Mouse (Mus musculus): Measurements from ENCODE around the gene Hsd11b2.

Gene Hsd11b2

DNA sequence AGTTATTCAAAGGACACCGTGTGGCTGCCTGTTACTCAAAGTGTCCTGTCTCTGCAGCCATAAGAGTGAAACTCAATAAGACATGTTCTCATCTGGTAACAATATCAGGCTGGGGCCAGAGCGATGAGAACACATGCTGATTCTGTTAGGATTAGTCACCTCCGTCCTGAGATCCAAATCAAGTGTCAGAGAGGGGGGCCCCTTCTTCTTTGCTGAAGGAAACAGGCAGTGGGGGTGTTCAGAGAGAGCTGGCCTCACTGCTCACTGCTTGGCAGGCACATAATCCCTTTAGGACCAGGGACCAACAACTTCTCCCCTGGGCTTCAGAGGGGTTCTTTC lies 34.6 kb upstream of the Hsd11b2 start:
- DNase-seq (ENCODE audit: low read depth, low spot score) = no peak

DNA sequence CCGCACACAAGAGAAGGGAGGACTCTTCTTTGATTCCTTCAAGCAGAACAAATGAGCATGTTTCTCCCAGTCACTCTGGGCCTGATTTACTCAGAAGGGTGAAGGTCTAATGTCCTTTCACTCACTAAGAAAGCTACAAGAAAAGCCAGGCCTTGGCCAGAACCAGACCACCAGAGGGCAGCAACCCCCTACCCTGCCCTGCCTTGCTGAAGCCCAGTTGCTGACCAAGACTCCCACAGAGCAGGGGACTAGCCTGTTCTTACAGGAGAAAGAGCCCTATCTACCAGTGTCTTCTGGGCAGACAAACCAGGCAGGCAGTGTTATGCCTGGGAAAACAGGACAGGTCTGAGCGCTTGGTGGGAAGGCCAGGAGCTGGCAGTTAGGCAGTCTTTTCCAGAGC lies 34.2 kb upstream of the Hsd11b2 start:
- no peak for DNase-seq (ENCODE audit: low read depth, low spot score)

DNA sequence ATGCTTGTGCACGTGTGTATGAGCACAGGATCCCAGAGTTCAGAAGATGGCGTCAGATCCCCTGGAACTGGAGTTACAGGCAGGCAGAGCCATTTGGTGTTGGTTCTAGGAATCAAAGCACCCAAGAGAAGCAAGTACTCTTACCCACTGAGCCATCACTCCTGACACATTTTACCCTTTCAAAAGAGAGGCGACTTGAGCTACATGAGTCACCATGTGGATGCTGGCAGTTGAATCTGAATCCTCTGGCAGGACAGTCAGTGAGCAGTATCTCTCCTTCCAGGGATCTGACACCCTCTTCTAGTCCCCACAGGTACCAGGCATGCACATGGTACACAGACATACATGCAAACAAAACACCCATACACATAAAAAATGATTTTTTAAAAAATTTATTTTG lies 30.5 kb upstream of the Hsd11b2 start:
- no peak for DNase-seq (ENCODE audit: low read depth, low spot score)

DNA sequence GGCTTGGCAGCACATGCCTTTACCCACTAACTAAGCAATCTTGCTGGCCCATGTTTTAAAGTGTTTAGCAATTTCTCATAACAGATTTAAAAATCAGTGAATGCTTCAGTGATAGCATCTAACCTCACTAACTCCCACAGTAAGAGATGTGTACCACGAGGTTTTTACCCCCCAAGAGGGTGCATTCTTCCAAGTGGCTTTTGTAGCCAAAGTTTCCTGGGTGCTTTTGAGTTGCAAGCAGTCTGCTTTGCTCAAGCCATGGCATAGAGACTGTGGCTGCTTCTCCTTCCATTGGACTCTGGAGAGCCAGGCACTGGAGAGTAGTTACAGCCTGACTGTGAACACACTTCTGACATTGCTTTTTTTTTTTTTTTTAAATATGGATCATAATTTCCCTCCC lies 29.3 kb upstream of the Hsd11b2 start:
- DNase-seq (ENCODE audit: low read depth, low spot score) = no peak

DNA sequence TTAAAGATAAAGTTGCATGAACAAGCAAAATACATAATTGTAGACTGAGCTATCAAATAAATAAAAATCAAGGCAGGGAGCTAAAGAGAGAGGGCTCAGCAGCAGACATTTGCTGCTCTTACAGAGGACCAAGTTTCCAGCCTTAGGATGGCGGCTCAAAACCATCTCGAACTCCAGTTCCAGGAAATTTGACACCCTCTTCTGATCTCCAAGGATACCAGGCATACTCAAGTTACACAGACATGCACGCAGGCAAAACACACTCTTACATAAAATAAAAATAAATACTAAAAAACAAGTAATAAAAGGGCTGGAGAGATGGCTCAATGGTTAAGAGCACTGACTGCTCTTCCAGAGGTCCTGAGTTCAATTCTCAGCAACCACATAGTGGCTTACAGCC lies 25.1 kb upstream of the Hsd11b2 start:
- DNase-seq (ENCODE audit: low read depth, low spot score) = no peak

DNA sequence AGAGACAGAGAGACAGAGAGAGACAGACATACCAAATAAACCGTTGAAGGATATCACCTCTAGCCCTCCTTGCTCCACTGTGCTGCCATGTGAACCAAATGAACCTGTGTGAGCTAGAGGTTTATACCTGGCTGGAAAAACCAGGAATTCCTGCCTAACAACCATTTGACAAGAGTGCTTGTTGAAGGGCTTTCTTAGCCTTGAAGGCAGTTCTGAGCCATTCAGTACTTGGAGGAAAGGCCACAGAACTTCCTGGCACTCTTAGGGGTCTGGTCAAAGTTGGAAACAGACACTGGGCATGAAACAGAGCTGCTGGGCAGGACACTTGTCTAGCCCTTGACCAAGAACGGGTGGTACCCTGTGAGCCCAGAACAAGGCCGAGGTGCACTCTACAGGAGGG lies 24.0 kb upstream of the Hsd11b2 start:
- DNase-seq (ENCODE audit: low read depth, low spot score) = no peak

DNA sequence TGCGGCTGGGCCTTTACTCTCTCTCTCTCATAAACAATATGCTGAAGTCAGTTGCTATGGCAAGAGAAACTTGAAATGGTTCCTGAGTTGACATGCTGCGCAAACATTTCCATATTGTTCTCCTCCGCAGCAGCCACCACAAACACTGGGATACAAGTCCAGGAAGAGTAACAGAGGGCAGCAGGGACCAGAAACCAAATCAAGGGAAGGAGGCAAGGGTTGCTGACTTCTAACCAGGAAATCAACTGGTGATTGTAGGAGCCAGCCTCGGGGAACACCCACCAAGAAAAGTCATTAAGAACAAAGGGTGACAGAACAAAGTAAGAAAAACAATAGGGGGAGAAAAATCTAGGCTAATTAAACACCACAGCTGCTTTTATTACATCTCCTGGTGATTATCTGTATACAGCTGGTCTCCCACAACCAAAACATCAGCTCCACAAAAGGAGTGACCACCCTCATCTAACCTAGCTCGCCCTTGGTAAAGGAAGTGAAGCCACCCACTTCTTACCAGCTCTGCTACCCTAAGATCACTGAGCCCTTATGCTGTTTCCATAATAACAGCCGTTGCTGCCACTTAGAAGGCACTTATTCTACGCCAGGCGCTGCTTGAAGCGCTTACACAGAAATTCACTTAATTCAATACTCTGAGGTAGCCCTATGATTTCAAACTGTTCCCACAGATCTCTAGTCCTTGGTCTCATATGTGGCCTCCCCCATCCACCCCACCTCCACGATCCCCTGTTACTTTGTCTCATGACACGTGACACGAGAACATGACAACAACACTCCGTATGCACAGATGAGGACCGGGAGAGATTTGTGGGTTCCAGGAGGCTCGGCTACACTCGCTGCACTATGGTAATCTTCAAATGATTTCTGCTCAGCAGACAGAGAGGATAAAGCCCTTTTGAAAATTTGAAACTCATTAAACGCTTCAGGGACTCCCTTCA lies 22.9 kb upstream of the Hsd11b2 start:
- no peak for DNase-seq (ENCODE audit: low read depth, low spot score)

DNA sequence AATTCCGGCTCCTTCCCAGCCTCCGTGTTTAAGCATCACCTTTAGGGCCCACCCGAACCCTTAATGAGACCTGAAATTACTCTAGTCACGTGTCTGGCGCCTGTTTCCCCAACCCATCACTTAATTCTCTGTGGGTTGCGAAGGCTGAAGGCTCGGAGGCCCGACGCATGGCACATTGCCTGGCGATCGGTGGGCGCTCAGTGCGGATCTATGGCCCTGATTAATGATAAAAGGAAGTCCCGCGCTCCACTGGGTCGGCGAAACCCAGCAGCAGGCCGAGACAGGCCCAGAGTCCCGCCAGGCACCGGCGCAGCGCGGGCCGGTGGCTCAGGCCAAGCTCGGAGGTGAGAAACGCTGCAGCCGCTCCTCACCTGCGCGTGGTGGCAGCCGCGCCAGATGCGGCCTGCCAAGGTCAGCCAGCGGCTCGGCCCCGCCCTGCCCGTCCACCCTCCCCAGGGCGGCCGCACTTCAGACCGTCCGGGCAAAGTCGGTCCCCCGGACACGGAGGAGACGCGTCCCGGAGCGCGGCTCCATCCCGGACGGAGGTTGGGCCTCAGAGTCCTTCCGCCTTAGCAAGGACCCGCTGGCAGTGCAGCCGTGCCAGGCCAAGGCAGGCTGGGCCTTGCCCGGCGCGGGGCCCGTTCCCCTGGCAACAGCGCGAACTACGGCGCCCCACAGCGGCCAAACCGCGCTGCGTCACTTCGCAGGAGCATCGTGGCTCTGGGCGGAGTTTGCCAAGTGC lies 21.9 kb upstream of the Hsd11b2 start, which contains the start of gene Zdhhc1:
Gene Zdhhc1, minus strand, starts transcription at position 464 of the 742 bp plus-strand sequence.
- no peak for DNase-seq (ENCODE audit: low read depth, low spot score)

DNA sequence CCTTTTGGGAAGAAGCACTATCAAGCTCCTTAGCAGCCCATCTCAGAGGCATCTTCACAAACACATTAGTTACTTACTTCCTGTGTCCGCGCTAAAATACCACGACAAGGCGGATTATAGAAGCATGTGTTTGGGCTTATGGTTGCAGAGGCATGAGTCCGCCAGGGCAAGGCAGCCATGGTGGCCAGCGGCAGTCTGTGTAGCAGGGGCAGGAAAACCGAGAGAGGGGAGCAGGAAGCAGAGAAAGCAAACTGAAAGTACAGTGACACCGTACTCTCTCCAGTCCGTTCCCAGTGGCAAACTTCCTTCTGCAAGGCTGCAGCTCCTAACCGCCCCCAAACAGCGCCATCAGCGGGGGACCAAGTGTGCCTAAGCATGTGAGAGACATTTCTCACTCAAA lies 18.8 kb upstream of the Hsd11b2 start:
- DNase-seq (ENCODE audit: low read depth, low spot score) = no peak

DNA sequence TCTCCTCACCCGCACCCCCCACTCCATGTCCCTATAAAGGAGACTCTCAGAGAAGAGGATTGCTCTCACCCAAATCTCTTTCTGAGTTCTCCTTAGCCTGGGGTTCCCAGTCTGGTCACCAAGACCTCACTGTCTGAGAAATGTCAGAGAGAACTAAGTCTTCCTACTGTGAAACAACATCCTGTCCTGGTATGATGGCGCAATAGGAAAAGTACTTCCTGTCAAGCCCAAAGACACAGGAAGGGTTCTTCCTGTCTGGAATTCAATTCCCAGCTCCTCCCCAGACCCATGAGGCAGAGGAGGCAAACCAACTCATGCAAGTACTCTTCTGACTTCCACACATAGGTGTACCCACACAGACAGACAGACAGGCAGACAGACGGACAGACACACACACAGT lies 13.9 kb upstream of the Hsd11b2 start:
- DNase-seq (ENCODE audit: low read depth, low spot score) = no peak

DNA sequence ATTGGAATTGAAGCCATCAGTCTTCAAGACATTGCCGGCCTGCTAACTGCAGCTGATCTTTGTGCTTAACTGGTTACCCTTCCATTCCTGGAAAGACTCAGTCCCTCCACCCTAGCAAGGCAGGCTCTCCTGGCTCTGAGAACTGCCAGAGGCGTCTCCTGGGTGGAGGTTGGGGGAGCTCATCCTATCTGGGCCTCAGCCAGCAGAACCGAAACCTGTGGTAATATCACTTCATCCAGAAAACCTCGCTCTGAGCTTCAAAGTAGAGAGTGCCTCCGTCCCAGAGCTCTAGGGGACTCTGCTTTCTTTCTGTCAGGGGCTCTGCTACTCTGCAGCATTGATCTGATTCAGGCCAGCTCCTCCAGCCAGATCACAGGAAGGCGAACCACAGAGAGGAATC lies 11.6 kb upstream of the Hsd11b2 start:
- DNase-seq (ENCODE audit: low read depth, low spot score) = no peak

DNA sequence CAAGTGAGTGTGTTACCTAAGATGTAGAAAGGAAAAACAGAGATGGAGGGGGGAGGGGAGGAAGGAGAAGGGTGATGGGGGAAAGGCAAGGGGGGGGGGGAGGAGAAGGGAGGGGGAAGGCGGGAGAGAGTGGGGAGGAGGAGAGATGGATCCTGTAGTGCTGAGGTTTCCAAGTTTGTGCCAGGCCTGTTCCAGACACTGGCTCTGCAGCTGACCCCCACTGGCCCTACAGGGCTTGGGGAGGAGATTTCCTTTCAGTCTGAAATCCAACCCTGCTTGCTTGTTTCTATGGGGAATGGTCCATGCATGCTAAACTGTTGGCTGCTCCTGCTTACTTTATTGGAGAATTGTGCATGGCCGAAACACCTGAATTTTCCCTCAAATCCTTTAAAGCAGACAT lies 9.8 kb upstream of the Hsd11b2 start:
- DNase-seq (ENCODE audit: low read depth, low spot score) = no peak

DNA sequence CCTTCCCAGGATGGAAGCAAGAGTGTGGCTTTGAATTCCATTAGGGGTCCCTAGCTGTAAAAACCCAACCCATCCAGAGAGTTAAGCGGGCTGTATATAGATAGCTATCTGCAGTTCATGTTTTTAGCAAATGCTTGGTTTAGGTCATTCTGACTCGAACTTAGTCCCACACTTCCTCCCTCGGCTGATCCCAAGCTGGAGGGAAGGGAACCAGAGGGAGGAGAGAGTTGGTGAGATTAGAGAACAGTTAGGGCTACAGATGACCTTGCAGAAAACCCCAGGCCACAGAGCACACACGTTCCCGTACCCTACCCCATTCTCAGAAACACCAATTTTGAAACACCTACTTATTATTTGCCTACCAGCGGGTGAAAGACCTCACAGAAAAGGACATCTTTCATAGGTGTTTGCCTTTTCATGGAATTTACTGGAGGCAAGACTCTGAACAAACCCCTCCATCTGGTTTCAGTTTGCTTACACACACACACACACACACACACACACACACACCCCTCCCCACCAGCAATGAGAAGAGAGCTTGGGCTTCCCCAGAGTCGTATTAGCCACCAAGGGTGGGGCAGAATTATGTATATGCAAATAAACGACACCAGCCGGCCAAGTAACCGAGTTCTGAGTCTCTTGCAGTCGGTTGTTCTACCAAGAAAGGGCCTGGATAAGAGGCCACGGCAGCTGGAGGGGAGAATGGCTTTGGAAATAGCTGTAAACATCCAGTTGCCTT lies 8.4 kb upstream of the Hsd11b2 start:
- no peak for DNase-seq (ENCODE audit: low read depth, low spot score)

DNA sequence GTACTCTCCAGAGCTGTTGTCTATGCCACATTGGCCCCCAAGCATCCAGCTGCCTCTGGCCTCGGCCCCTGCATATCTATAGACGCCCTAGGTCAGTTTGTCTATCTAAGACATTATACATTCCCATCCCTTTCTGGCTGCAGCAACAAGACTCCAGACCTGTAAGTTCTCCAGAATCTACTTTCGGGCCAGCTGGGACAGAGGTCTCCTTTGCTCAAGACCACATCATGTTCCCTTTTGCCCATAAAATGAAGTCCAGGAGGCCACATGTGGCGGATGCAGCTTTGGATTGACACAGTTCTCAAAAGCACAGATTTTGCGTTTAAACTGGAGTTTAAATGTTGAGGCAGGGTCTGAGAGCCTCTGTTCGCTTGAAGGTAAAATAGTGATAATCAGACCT lies 4.4 kb upstream of the Hsd11b2 start:
- no peak for DNase-seq (ENCODE audit: low read depth, low spot score)

DNA sequence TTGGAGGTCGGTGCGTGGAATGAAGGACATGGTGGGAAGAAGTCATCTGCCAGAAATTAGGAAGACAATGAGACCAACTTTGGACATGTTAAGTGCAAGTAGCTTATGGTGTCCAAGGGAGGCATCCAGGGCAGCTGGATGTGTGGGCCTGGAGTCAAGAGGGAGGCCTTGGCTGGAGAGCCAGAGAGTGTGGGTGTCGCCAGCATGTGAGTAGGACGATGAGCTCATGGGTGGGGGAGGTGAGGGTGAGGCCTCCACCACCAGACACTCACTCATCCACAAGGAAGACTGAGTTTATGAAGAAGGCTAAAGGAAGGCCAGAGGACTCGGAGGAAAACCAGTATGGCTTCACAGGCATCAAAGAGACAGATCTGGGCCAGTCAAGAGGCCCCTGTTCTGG lies 3.9 kb upstream of the Hsd11b2 start:
- DNase-seq (ENCODE audit: low read depth, low spot score) = no peak

DNA sequence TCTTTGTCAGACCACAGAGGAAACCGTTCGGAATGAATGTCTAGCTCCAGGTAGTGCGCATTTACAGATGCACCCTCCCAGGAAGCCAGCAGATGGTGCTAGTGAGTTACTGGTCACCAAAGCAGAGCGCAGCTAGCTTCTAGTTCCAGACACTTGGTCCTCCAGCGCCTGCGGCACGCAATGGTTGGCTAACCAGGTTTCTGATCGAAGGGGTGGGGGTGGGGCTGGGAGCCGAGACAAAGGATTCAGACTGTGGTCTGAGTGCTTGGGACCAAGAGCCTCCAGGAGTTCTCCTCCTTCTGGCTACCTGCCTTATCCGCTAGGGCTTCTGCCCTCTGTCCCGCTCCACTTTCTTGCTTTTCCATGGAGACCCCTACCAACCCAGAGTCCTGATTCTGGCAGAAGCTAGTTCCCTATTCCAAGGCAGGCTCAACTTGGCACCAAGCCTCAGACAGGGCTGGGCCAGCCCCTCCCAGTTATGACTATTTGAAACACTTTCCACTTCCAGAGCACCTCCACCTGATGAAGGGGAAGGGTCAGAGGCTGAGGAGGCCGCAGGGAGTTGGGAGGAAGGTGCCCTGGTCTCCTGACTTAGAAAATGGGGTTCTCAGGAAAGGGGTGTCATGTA lies 2.4 kb upstream of the Hsd11b2 start:
- DNase-seq (ENCODE audit: low read depth, low spot score) = no peak

DNA sequence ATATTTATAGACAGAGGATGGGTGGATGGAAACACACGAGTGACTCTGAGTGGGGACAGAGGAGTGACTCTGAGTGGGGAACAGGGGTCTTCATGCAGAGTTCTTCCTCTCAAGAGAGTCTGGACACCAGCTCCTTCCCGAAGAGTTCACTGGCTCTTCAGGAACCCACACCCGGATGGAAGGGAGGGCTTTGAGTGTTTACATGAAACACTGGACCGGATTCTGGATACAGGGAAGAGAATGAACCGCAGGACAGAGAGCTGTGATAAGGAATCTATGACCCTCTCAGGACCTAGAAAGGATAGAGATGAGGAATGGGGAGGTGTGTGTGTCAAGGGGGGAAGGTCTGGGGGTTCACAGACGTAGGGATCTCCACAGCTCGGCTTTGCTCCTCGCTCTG lies 1.2 kb upstream of the Hsd11b2 start:
- no peak for DNase-seq (ENCODE audit: low read depth, low spot score)

DNA sequence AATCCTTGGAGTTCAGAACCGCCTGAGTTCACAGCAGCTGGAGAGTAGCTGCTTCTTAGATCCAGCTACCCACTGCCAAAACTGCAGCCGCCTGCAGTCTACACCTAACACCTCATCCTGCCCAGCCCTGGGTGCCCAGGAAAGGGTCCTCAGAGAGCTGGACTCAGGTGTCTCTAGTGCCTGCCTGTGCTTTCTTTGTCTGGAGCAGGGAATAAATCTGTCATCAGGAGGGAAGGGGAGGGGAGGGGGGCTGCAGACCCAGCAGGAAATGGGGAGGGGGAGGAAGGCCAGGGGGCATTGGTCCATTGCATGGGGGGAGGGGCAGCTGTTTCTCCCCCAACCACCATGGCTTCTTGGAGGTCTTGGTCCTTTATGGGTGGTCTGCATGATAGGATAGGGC lies 1.0 kb downstream of the Hsd11b2 start:
- no peak for DNase-seq (ENCODE audit: low read depth, low spot score)

DNA sequence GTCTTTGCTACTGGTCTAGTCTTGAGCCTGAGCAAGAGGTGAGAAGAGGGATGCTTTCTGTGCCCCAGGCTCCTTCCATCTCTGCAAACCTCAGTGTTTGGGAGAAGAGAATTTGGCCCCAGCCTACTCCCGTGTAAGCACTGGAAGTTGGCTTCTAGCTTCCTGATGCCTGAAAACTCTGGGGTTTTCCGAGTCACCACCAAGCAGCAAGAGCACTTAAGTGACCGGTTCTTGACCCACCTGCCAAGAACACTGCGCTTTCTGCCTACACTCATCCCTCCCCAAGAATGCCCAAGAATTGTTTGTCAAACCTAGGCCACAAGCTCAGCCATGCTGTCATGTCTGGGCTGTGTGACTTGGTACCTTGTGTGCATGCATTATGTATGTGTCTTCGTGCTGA lies 2.0 kb downstream of the Hsd11b2 start:
- no peak for DNase-seq (ENCODE audit: low read depth, low spot score)

DNA sequence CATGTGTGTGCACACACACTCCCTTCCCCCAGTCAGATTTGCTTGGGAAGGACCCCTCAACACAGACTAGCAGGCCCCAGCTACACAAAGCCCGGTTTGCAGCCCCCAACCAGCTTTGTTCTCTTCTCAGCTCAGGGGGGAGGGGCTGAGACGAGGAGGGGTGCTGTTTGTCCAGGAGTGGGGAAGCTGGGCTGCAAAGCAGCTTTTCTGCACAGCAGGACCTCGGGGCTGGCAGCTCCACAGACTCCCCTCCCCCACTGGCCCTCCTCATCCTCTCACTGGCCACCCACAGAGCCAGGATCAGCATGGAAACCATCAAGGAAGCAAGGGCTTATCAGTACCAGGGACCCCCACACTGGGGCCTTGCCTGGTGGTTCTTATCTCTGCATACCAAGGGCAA lies 2.5 kb downstream of the Hsd11b2 start:
- no peak for DNase-seq (ENCODE audit: low read depth, low spot score)

DNA sequence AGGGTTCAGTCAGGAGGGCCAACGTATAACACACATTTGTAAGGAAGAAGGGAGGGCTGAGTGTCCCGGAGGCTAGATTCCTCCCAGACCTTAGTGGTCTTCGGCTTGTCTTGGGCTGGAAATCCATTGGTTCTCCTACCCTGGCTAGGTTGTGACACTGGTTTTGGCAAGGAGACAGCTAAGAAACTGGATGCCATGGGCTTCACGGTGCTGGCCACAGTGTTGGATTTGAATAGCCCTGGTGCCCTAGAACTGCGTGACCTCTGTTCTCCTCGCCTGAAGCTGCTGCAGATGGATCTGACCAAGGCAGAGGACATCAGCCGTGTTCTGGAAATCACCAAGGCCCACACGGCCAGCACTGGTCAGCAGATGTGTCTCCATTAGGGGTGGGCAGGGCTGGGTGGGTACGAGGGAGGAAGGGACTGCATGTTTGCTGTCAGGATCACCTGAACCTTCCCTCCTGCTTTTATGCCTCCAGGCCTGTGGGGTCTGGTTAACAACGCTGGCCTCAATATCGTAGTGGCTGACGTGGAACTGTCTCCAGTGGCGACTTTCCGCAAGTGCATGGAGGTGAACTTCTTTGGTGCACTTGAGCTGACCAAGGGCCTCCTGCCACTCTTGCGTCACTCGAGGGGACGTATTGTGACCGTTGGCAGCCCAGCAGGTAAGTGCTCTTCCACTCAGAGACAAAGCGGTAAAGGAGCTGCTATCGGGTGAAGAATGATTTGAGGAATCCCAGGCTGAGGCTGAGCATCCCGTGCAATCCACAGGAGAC lies 3.6 kb downstream of the Hsd11b2 start:
- DNase-seq (ENCODE audit: low read depth, low spot score) = no peak
